Mouse (Mus musculus): ENCODE data around the gene Tbc1d13.
"Not testable (repeated sequence)": the region's sequence is repeated elsewhere in the genome, so short reads cannot be mapped to it uniquely, and the experiment has no call there.

The Tbc1d13 gene

GRCm38 (mm10) chr2:30130156-30130555, 3.4 kb upstream of the Tbc1d13 start:
- no peak for DNase-seq (ENCODE audit: low spot score)

- not testable (repeated sequence) for DNase-seq (ENCODE audit: low spot score)
Observed at GRCm38 (mm10) chr2:30131240-30131639, 2.3 kb upstream of the Tbc1d13 start.

GRCm38 (mm10) chr2:30132801-30133612, 539 bp upstream of the Tbc1d13 start:
- DNase-seq (ENCODE audit: low spot score) = peak; percentile 63

GRCm38 (mm10) chr2:30134378-30134711, 799 bp downstream of the Tbc1d13 start:
- DNase-seq (ENCODE audit: low spot score) = peak; percentile 22

- no peak for DNase-seq (ENCODE audit: low spot score)
Observed at GRCm38 (mm10) chr2:30134928-30135620, 1.5 kb downstream of the Tbc1d13 start.

- DNase-seq (ENCODE audit: low spot score) = no peak
Observed at GRCm38 (mm10) chr2:30136458-30136857, 2.9 kb downstream of the Tbc1d13 start.

GRCm38 (mm10) chr2:30140021-30140420, 6.5 kb downstream of the Tbc1d13 start:
- not testable (repeated sequence) for DNase-seq (ENCODE audit: low spot score)

- DNase-seq (ENCODE audit: low spot score) = no peak
Observed at GRCm38 (mm10) chr2:30144436-30144835, 10.9 kb downstream of the Tbc1d13 start.

GRCm38 (mm10) chr2:30147466-30147865, 13.9 kb downstream of the Tbc1d13 start:
- no peak for DNase-seq (ENCODE audit: low spot score)

GRCm38 (mm10) chr2:30151840-30152239, 18.3 kb downstream of the Tbc1d13 start:
- DNase-seq (ENCODE audit: low spot score) = no peak

- no peak for DNase-seq (ENCODE audit: low spot score)
Observed at GRCm38 (mm10) chr2:30152616-30153015, 19.1 kb downstream of the Tbc1d13 start.

GRCm38 (mm10) chr2:30159871-30160270, 26.3 kb downstream of the Tbc1d13 start:
- not testable (repeated sequence) for DNase-seq (ENCODE audit: low spot score)

GRCm38 (mm10) chr2:30161809-30162208, 28.3 kb downstream of the Tbc1d13 start:
- DNase-seq (ENCODE audit: low spot score) = peak; percentile 62

GRCm38 (mm10) chr2:30164340-30164932, 30.9 kb downstream of the Tbc1d13 start:
- no peak for DNase-seq (ENCODE audit: low spot score)

GRCm38 (mm10) chr2:30166677-30167076, 33.1 kb downstream of the Tbc1d13 start:
- DNase-seq (ENCODE audit: low spot score) = peak; percentile 24

GRCm38 (mm10) chr2:30171371-30171996, 37.9 kb downstream of the Tbc1d13 start, which contains the start of gene Endog:
Gene Endog, plus strand, starts transcription at chr2:30171493.
- DNase-seq (ENCODE audit: low spot score) = peak; percentile 64

- peak; percentile 13 for DNase-seq (ENCODE audit: low spot score)
Observed at GRCm38 (mm10) chr2:30171997-30172382, 38.4 kb downstream of the Tbc1d13 start.

- no peak for DNase-seq (ENCODE audit: low spot score)
Observed at GRCm38 (mm10) chr2:30173541-30174240, 40.1 kb downstream of the Tbc1d13 start.

- DNase-seq (ENCODE audit: low spot score) = no peak
Observed at GRCm38 (mm10) chr2:30175897-30176296, 42.4 kb downstream of the Tbc1d13 start.

- DNase-seq (ENCODE audit: low spot score) = no peak
Observed at GRCm38 (mm10) chr2:30176561-30176960, 43.0 kb downstream of the Tbc1d13 start.
